Mouse (Mus musculus) adrenal gland, postnatal 10 days (tissue): ENCODE results near the gene Nckap5. TPM values are rescaled to one million over a fixed set of nuclear protein-coding genes. Genes with fewer than 3 reads are reported as not detected.

Source experiments
- DNase-seq: peaks from one replicate; pipeline ENCODE4 v3.0.0; 2021; ENCODE audit warnings: mixed read lengths
- total RNA-seq, 2 experiments: library from RNA; stranded (reverse); gene quantifications; 2 replicates each; pipeline ENCODE4 v1.2.3; 2021

The Nckap5 gene
- total RNA-seq, 2 experiments from 2014 or later: 22.6 to 37.4 TPM

- DNase-seq: no peak
Observed at GRCm38 (mm10) chr1:126700063-126700977, 130.3 kb downstream of the Nckap5 start.

- no peak for DNase-seq
Observed at GRCm38 (mm10) chr1:126693585-126693984, 137.0 kb downstream of the Nckap5 start.

- DNase-seq: no peak
Observed at GRCm38 (mm10) chr1:126688593-126688992, 142.0 kb downstream of the Nckap5 start.

GRCm38 (mm10) chr1:126686678-126687077 lies 143.9 kb downstream of the Nckap5 start:
- DNase-seq: no peak

GRCm38 (mm10) chr1:126683621-126684445 lies 146.8 kb downstream of the Nckap5 start:
- DNase-seq: peak; percentile 69

DNA sequence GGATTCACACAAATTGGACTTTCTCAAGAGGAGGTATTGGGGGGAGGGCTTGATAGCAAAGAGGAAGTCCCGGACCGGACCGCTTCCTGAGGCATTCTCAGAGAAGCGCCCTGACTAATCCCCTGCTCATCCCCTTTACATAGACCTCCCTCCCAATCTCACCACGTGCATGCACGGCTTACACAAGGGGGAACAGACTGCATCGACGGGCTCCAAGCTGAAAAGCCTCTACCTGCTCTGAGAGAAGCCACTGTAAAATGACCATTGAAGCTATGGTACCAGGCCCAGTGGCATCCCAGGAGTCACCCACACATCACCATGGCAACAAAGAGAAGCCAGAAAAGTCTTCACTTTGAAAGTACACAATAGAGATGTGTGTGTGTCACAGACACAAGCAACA lies 148.8 kb downstream of the Nckap5 start:
- no peak for DNase-seq

- DNase-seq: no peak
Observed at GRCm38 (mm10) chr1:126679348-126679747, 151.3 kb downstream of the Nckap5 start.

DNA sequence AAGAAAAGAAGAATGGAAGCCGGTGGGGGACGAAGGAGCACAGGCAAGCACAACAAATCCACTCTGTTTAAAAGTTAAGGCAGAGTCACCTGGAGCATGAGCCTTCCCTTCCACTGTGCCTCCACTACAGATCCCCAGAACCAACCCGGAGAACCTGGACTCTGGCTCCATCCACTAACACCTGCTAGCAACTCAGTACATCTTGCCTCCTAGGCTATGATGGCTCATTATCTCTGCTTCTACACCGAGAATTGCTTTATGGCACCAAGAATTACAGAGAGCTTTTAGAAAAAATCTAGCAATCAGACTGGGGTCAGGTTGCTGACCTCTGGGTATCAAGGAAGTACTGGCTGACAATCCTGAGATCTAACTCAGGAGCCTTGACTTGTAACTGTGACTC lies 153.3 kb downstream of the Nckap5 start:
- DNase-seq: no peak

- DNase-seq: no peak
Observed at GRCm38 (mm10) chr1:126676769-126677168, 153.8 kb downstream of the Nckap5 start.

DNA sequence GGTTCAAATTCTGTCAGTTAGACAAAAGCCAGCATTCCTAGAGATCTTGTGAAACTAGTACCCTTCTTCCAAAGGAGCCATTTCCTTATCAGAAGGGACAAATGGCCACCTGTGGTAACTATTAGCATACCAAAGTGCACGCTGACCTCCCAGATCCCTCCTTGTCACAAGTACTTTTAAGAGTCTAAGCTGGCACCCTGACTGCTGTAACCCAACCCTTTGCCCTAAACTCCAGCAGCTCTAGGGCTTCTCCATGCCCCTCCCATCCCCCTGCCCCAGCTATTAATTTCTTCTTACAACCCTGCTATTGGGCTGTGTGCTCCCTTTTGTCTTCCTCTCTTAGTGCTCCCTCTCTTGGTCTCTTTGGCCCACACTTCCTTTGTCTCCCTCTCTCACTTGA lies 155.5 kb downstream of the Nckap5 start:
- no peak for DNase-seq

GRCm38 (mm10) chr1:126673238-126673637 lies 157.4 kb downstream of the Nckap5 start:
- no peak for DNase-seq

DNA sequence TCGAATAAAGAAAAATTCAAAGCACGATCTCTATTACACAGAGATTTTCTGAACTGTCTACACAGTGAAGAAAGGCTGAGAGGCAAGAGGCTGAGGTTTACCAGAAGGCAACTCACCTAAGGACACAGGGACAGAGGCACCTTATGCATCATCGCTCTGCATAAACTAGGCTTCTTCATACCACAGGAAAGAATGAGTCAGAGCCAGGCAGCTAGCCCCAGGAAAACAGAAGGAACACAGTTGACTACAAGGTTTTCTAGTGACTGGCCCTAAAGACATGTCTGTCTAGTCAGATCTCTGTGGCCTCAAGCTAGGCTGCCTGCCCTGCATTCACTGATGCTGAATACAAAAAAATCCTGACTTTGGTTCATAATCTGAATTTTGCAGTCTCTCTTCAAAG lies 160.1 kb downstream of the Nckap5 start:
- DNase-seq: no peak

DNA sequence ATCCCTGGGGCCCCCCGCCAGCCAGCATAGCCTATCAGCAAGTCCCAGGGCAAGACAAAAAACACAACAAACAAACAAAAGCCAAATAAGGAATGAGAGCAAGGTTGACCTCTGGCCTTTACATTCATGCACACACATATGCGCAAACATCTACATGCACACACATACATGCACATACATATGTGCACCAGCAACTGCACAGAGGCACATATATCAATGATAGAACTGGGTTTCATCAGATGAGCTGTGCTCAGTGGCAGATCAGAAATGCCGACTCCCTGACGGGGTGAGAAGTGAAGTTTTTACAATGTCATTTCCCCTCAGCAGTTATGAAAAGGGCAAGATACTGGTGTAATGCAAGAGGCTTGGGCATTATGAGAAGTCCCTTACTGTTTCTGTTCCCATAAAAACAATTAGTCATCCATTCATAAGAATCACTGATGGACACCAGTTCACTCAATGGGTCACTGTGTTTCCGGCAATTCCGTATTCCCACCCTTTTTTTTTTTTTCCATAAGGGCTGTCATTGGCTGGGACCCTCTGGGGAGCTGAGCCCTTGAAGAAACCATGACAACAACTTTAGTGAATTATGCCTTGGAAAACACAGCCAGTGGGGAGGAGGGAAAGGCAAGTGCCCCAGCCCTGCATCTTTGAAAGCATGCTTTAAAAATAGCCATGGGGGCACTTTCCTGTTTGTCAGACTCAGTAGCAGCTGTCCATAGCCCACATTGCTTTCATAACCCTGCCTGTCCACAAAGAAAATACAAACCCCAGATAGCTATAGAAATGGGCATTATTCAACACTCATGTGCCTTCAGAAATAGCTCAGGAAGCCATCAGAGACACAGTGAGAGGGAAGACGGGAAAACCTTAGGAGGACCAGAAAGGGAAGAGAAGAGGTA lies 170.2 kb downstream of the Nckap5 start:
- no peak for DNase-seq

DNA sequence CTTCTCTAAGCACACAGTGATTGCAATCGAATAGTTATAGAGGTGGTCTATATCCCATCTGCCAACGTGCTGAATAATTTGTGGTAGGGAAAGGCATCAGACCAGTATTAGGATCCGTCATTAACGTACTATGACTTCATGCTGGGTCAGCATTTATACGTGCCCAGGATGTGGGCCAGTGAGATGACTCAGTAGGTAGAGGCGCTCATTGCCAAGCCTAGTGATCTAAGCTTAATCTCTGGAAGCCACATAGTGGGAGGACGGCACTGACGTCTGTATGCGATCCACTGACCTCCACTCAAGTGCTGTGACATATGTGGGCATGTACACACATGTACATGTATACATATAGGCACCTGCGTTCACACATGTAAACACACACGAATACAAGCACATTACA lies 171.9 kb downstream of the Nckap5 start:
- DNase-seq: no peak

GRCm38 (mm10) chr1:126656246-126656645 lies 174.4 kb downstream of the Nckap5 start:
- DNase-seq: no peak

DNA sequence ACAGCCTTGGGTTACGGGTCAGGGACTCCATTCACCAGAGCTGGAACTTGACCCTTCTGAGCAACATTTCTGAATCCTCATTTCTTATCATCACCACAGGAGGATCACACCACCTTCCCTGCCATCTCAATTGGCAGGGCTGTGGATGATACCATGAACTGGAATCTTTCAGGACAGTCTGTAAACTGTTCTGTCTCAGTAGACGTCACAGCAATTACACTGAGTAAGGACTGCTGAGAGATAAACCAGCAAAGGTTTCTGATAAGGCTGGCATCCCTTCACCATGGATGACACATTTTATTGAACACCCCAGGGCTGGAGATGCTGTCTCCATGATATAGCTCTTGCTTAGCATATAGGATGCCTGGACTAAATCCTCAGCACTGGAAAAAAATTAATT lies 178.5 kb downstream of the Nckap5 start:
- DNase-seq: no peak

DNA sequence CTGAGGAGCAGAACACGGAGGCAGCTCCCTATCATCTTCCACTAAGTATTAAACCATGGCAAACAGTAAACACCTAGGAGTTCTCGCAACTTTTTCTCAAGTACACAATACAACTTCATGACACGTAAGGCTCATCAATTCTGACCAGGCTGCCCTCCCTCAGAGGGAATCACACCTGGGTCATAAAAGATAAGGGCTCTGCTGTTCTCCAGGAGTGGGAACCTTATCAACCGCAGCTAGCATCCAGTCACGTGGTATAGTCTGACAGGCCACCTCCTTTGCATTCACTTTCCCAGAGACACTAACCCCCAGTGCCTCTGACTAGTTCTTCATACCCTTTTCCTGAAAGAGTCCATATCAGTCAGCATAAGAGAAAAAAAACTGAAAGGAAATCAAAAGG lies 179.8 kb downstream of the Nckap5 start:
- DNase-seq: no peak

GRCm38 (mm10) chr1:126642751-126643150 lies 187.8 kb downstream of the Nckap5 start:
- no peak for DNase-seq

DNA sequence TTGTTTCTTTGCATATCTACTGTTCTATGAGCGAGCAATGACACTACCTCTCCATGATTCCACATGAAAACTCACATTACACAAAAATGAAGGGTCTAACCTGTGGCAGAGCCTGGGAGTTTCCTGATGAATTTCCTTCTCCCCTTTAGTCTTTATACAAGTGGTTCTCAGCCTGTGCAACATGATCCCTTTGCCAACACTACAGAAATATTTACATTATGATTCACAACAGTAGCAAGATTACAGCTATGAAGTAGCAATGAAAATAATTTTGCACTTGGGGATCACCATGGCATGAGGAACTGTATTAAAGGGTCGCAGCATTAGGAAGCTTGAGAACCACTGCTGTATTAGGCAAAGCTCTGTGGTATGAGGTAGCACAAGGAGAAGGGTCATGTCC lies 191.1 kb downstream of the Nckap5 start:
- DNase-seq: no peak

- DNase-seq: no peak
Observed at GRCm38 (mm10) chr1:126637515-126637914, 193.1 kb downstream of the Nckap5 start.

DNA sequence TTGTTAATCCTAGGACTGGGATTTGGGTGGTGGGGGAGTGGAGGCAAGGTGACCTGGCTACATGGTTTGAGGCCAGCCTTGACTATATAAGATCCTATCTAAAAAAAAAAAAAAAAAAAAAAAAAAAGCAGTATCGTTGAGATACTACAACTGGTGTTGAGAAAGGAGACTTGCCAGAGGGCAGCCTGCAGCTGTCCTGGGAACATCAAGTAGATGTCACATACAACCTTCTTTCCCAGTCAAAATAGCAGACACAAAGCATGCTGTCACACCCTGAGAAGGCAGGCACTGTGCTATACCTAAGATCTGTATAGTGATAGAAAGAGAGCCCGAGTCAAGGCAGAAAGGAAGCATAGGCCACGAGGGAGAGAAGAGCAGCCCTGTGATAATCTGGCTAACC lies 204.4 kb downstream of the Nckap5 start:
- DNase-seq: no peak

- no peak for DNase-seq
Observed at GRCm38 (mm10) chr1:126622036-126622435, 208.6 kb downstream of the Nckap5 start.
